Mouse (Mus musculus): ENCODE measurements around the gene Rpp25l. TPM values are rescaled to one million over a fixed set of nuclear protein-coding genes. Genes with fewer than 3 reads are reported as not detected.

The Rpp25l gene
- polyA plus RNA-seq, 1 experiment from 2014 or later = 65.2 TPM

DNA sequence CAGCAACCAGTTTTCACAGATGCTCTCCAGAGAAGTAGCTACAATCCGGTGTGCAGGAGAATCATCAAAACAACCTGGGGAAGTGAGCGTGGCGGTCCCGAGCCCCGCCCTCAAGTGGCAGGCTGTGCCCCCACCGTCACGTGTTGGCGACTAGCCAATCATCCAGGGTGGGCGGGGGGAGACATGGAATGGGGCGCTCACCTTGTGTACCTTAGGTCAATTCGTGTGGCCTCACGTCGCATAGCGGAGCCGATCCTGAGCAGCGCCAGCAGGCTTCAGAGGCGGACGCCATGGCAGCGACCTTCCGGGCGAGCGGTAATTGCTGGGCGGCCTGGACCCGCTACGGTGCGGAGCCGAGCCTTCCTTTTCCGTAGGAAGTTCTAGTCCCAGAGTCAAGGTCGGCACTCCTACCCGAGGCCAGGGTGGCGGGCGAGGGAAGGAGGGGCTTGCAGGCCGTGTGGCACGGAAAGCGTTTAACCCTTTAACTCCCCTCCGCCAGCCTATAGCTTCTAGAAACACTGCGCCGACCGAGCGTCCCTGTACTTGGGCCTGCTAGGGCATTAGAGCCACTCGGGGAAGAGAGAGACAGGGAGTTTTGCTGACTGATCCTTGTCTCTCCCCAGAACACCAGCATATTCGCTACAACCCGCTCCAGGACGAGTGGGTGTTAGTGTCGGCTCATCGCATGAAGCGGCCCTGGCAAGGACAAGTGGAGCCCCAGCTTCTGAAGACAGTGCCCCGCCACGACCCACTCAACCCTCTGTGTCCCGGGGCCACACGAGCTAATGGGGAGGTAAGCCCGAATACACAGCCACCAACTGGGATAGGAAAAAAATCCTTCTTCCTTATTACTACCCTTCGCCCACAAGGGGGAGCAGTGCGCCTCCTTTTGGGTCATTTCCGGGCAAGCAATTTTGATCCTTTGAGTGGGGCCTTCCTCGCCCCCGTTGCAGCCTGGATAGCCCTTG is 42.3 kb upstream of the Rpp25l start, which contains the start of gene Sigmar1:
Gene Sigmar1, minus strand, starts transcription at position 820 of the 968 bp plus-strand sequence.
- peak within 1 kb of the TSS; percentile 87 for H3K4me2 ChIP-seq (ENCODE audit: low read length)
- DNase-seq (ENCODE audit: low spot score) (peak; percentile 94), ATAC-seq (replicated peaks; ENCODE audit: low FRiP score, low read depth) (peak; percentile 65)
- TF ChIP-seq CTCF (IDR thresholded peaks at IDR 0.05; ENCODE audit: low read depth) = peak; percentile 93
- WGBS = under 1% methylated on average over 57 of the region's 57 CpGs
- no peaks in the 10 kb centered on the region for H3K36me3 ChIP-seq (ENCODE audit: insufficient read depth, low read length)
- H3K9ac ChIP-seq (ENCODE audit: low read depth, low read length) = peak within 1 kb of the TSS; percentile 85
- H3K4me1 ChIP-seq (replicated peaks; ENCODE audit: insufficient read depth, low read length) = peaks cover 17% of the 10 kb centered on the region
- H3K4me3 ChIP-seq (replicated peaks; ENCODE audit: low read depth, low read length) = peak within 1 kb of the TSS; percentile 81
- no peaks in the 10 kb centered on the region for H3K9me3 ChIP-seq (replicated peaks; ENCODE audit: low read length)
- H3K27ac ChIP-seq = peak within 1 kb of the TSS; percentile 93
- no peaks in the 10 kb centered on the region for H3K27me3 ChIP-seq (ENCODE audit: insufficient read depth, low read length)

DNA sequence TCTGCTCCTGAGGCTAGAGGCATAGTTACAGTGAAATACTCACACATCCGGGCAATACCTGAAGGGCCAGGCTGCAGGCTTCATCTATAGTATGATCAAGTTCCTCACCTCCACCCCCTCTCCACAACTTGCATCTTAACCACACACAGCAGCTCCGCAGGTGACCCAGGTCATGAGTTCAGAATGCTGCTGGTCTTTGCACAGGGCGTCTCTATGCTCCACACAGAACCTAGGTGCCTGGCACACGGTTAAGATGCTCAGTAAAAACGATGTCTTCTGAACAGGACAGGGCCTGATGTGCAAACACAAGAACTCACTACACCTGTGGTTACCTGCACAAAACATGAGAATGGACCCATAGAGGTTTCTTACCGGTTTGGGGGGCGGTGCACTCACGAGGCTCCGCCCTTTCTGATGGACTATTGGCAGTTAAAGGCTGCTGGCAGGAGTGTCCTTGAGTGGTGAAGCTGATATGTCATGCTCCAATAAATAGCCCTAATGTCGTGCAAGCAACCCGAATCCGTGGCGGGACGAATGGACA is 41.5 kb upstream of the Rpp25l start, which contains the start of gene Galt:
Gene Galt, plus strand, starts transcription at position 432 of the 541 bp plus-strand sequence.
- H3K4me2 ChIP-seq (ENCODE audit: low read length) = peak within 1 kb of the TSS; percentile 87
- DNase-seq (ENCODE audit: low spot score) = no peak
- peak within 1 kb of the TSS; percentile 93 for H3K27ac ChIP-seq
- no peaks in the 10 kb centered on the region for H3K9me3 ChIP-seq (replicated peaks; ENCODE audit: low read length)
- ATAC-seq (replicated peaks; ENCODE audit: low FRiP score, low read depth) = peak; percentile 54
- peaks cover 15% of the 10 kb centered on the region for H3K4me1 ChIP-seq (replicated peaks; ENCODE audit: insufficient read depth, low read length)
- H3K9ac ChIP-seq (ENCODE audit: low read depth, low read length) = peak within 1 kb of the TSS; percentile 85
- WGBS = 11% methylated on average over 14 of the region's 14 CpGs
- H3K4me3 ChIP-seq (replicated peaks; ENCODE audit: low read depth, low read length) = peak within 1 kb of the TSS; percentile 81
- no peak for TF ChIP-seq CTCF (IDR thresholded peaks at IDR 0.05; ENCODE audit: low read depth)
- no peaks in the 10 kb centered on the region for H3K36me3 ChIP-seq (ENCODE audit: insufficient read depth, low read length)
- no peaks in the 10 kb centered on the region for H3K27me3 ChIP-seq (ENCODE audit: insufficient read depth, low read length)

DNA sequence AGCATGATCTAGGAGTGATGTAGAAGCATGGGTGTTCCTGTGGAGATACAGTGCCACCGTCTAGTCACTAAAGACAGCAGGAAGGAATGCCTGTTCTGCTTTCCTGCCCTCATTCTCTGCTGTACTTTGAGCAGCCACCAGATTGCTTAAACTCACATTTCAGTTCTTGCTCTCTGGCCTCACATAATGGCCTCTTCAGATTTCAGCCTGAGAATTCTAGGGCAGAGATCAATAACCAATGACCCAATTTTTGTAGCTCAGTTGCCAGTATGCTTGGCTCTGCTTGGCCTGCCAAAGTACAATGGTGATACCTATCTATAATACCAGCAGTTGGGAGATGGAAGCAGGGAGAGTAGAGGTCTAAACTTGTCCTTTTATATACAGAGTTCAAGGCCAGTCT is 31.7 kb upstream of the Rpp25l start:
- Histone ChIP-seq H3K4me3 (replicated peaks; ENCODE audit: low read depth, low read length) (no peak overlapping the region), H3K4me2 (ENCODE audit: low read length) (no peak overlapping the region), H3K27me3 (ENCODE audit: insufficient read depth, low read length) (no peaks in the 10 kb centered on the region), H3K4me1 (replicated peaks; ENCODE audit: insufficient read depth, low read length) (0 out of 2 replicates have a peak, but pooled peaks cover 4% of the 10 kb centered on the region), H3K9ac (ENCODE audit: low read depth, low read length) (no peak overlapping the region), H3K36me3 (ENCODE audit: insufficient read depth, low read length) (no peaks in the 10 kb centered on the region), H3K27ac (no peak overlapping the region), H3K9me3 (replicated peaks; ENCODE audit: low read length) (no peaks in the 10 kb centered on the region)
- 71% methylated on average over 1 of the region's 1 CpGs for WGBS
- DNase-seq (ENCODE audit: low spot score) (no peak), ATAC-seq (replicated peaks; ENCODE audit: low FRiP score, low read depth) (no peak)
- no peak for TF ChIP-seq CTCF (IDR thresholded peaks at IDR 0.05; ENCODE audit: low read depth)

DNA sequence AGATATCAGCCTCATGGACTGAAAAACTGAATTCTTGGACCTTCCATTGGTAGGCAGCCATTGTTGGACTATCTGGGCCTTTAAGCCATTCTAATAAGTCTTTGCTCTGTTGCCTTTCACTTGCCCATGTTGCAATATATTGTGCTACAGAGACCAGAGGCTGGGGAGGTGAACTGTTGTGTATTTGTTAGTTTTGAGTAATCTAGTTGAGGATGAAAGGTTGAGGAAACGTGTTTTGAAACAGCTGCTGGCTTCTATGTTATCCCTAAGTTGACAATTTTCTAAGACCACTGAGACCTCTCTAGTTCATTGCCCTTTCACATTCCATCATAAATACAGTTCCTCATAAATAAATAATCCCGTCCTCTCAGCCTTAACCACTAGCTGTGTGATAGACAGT is 30.8 kb upstream of the Rpp25l start:
- no peak for TF ChIP-seq CTCF (IDR thresholded peaks at IDR 0.05; ENCODE audit: low read depth)
- H3K27ac ChIP-seq = no peak overlapping the region
- DNase-seq (ENCODE audit: low spot score) (no peak), ATAC-seq (replicated peaks; ENCODE audit: low FRiP score, low read depth) (no peak)
- 70% methylated on average over 2 of the region's 2 CpGs for WGBS
- H3K36me3 ChIP-seq (ENCODE audit: insufficient read depth, low read length) = 0 out of 2 replicates have a peak, but pooled peaks cover under 1% of the 10 kb centered on the region
- H3K27me3 ChIP-seq (ENCODE audit: insufficient read depth, low read length) = no peaks in the 10 kb centered on the region
- H3K4me3 ChIP-seq (replicated peaks; ENCODE audit: low read depth, low read length) = no peak overlapping the region
- H3K4me1 ChIP-seq (replicated peaks; ENCODE audit: insufficient read depth, low read length) = 0 out of 2 replicates have a peak, but pooled peaks cover 4% of the 10 kb centered on the region
- H3K9me3 ChIP-seq (replicated peaks; ENCODE audit: low read length) = no peaks in the 10 kb centered on the region
- H3K9ac ChIP-seq (ENCODE audit: low read depth, low read length) = no peak overlapping the region
- H3K4me2 ChIP-seq (ENCODE audit: low read length) = no peak overlapping the region

DNA sequence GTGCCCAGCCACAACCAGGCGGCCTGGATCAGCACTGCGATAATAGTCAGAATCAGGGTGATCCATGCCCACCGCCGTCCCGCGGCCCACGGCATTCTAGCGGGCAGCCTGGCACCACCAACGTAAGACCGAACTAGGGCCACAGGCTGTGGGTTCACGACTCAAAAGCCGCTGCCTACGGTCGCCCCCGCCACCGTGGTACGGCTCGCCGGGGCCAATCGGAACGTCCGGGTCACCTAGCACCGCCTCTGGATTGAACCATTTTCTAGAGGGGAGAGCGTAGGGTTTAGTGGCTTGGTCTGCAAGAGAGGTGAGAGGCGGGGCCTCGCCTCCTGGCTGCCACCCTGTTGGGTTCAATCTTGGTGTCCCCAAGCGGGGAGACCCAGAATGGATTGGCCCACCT is 27.8 kb upstream of the Rpp25l start:
- H3K4me2 ChIP-seq (ENCODE audit: low read length) = peak overlapping the region; percentile 91
- peak; percentile 95 for ATAC-seq (replicated peaks; ENCODE audit: low FRiP score, low read depth)
- no peaks in the 10 kb centered on the region for H3K9me3 ChIP-seq (replicated peaks; ENCODE audit: low read length)
- peak; percentile 96 for DNase-seq (ENCODE audit: low spot score)
- 0 out of 2 replicates have a peak, but pooled peaks cover 4% of the 10 kb centered on the region for H3K4me1 ChIP-seq (replicated peaks; ENCODE audit: insufficient read depth, low read length)
- H3K4me3 ChIP-seq (replicated peaks; ENCODE audit: low read depth, low read length) = peak overlapping the region; percentile 54
- under 1% methylated on average over 27 of the region's 27 CpGs for WGBS
- peak; percentile 45 for TF ChIP-seq CTCF (IDR thresholded peaks at IDR 0.05; ENCODE audit: low read depth)
- no peaks in the 10 kb centered on the region for H3K27me3 ChIP-seq (ENCODE audit: insufficient read depth, low read length)
- H3K27ac ChIP-seq = peak overlapping the region; percentile 47
- H3K36me3 ChIP-seq (ENCODE audit: insufficient read depth, low read length) = 0 out of 2 replicates have a peak, but pooled peaks cover 4% of the 10 kb centered on the region
- peak overlapping the region; percentile 60 for H3K9ac ChIP-seq (ENCODE audit: low read depth, low read length)
